Mouse (Mus musculus) limb, embryonic 15.5 days (tissue): ENCODE measurements around the gene Crisp2. TPM values are rescaled to one million over a fixed set of nuclear protein-coding genes. Genes with fewer than 3 reads are reported as not detected.

Experiments
- ATAC-seq: fragments of 200-750 bp; cut with Nextera tagmentation; 2 replicates; pipeline ENCODE4 v1.8.0; 2017; ENCODE audit warnings: low read depth, moderate TSS enrichment; ENCODE audit not compliant: insufficient number of reproducible peaks, low FRiP score, low TSS enrichment
- H3K27ac ChIP-seq: fragments of 300-500 bp; sonication (generic); 2 replicates; pipeline ENCODE4 v1.5.1; 2015; ENCODE audit warnings: moderate library complexity, mild to moderate bottlenecking, inconsistent platforms
- H3K27me3 ChIP-seq: fragments of 300-500 bp; sonication (generic); 2 replicates; pipeline ENCODE4 v1.6.1; 2015; ENCODE audit warnings: inconsistent platforms
- H3K36me3 ChIP-seq: fragments of 300-500 bp; sonication (generic); 2 replicates; pipeline ENCODE4 v1.6.1; 2015; ENCODE audit warnings: inconsistent platforms
- H3K4me1 ChIP-seq: fragments of 300-500 bp; sonication (generic); 2 replicates; pipeline ENCODE4 v1.6.1; 2015; ENCODE audit warnings: inconsistent platforms
- H3K4me2 ChIP-seq: fragments of 300-500 bp; sonication (generic); 2 replicates; pipeline ENCODE4 v1.6.1; 2015; ENCODE audit warnings: mild to moderate bottlenecking, inconsistent platforms
- H3K4me3 ChIP-seq: fragments of 300-500 bp; sonication (generic); 2 replicates; pipeline ENCODE4 v1.5.1; 2015; ENCODE audit warnings: mild to moderate bottlenecking, inconsistent platforms
- H3K9ac ChIP-seq: fragments of 300-500 bp; sonication (generic); 2 replicates; pipeline ENCODE4 v1.6.1; 2015; ENCODE audit warnings: inconsistent platforms
- H3K9me3 ChIP-seq: fragments of 300-500 bp; sonication (generic); 2 replicates; pipeline ENCODE4 v1.6.1; 2016; ENCODE audit warnings: inconsistent platforms
- WGBS: fragments of 180-500 bp; shearing (Covaris S2); methylation state at CpG from one replicate; pipeline ENCODE4 v1.1.7; 2015; 5-methylcytosine and 5-hydroxymethylcytosine counted together
- polyA plus RNA-seq: library from polyadenylated mRNA; unstranded; fragments of >200 nt; fragmentation: Nextera tagmentation; extraction: Ambion mirVana; gene quantifications from 2 replicates; pipeline ENCODE4 v1.2.1, GENCODE M21; 2015

Crisp2 gene
- not detected in 2 replicates for polyA plus RNA-seq

DNA sequence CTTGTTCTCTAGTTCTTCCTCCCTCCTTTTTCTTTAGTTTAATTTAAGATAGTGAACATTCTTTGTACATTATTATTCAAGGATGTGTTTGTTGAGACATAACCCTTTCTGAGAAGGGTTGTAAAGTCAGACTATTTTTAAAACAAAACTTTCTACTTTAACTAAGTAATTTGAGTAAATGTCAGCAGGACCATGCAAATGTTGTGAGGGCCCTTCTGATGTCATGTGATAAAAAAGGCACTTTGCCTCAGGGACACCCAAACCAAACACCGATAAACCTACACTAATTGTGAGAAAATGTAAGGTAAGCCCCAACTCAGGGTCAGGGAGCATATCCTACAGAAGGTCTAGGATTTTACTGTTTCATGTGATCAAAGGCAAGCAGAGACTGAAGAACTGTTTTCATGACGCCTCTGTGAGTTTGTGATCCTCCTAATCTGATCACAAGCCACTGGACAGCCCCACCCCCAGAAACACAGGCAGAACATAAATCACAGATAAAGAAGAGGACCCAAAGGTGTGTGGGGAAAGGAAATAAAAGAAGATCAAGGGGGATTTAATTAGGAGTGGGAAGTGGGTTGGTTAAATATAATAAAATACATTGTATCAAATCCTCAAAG lies at the start of gene Crisp2:
TSS of gene Crisp2 (minus strand) at position 51 of the 620 bp plus-strand sequence.
- Histone ChIP-seq H3K9me3 (no peaks in the 10 kb centered on the region), H3K4me3 (no peak within 1 kb of the TSS), H3K27me3 (no peaks in the 10 kb centered on the region), H3K4me1 (no peaks in the 10 kb centered on the region), H3K9ac (no peak within 1 kb of the TSS), H3K4me2 (no peak within 1 kb of the TSS), H3K27ac (no peak within 1 kb of the TSS), H3K36me3 (no peaks in the 10 kb centered on the region)
- 21% methylated on average over 2 of the region's 2 CpGs for WGBS
- no peak for ATAC-seq

DNA sequence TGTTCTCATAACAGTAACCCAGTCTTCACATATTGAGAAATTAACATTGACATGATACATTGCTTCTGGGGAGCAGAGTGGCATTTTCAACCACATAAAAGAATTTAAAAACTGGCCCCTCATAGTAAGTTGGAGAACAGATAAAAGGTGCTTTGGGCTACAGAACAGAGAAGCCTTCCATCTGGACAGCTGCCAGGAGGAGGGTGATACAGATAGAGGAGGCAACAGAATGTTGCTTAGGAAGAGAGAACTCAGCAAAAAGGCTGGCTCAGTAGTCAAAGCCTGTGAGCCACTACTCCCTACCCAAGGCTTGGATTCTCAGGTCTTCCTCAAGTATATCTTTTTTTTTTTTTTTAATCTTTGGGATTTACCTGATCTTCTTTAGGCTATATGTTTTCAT lies 48.3 kb upstream of the Crisp2 start:
- Histone ChIP-seq H3K9me3 (no peaks in the 10 kb centered on the region), H3K4me1 (no peaks in the 10 kb centered on the region), H3K27me3 (no peaks in the 10 kb centered on the region), H3K27ac (no peak overlapping the region), H3K4me3 (no peak overlapping the region), H3K9ac (no peak overlapping the region), H3K4me2 (no peak overlapping the region), H3K36me3 (no peaks in the 10 kb centered on the region)
- no peak for ATAC-seq

DNA sequence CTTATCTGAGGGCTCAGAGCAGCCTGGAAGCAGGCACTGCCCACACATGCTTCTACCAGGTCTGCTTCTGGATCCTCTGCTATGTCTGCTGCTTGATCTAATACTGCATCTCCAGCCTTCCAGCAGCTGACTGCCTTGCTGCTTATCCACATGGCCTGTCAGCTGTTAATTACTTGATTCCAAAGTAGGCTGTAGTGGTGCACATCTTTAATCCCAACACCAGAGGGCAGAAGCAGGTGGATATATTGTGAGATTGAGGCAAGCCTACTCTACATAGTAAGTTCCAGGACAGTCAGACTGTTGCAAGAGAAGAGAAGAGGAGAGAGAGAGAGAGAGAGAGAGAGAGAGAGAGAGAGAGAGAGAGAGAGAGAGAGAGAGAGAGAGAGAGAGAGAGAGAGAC lies 30.5 kb upstream of the Crisp2 start:
- ATAC-seq = no peak
- H3K27me3 ChIP-seq = no peaks in the 10 kb centered on the region
- no peaks in the 10 kb centered on the region for H3K4me1 ChIP-seq
- no peak overlapping the region for H3K9ac ChIP-seq
- H3K9me3 ChIP-seq = no peaks in the 10 kb centered on the region
- H3K27ac ChIP-seq = no peak overlapping the region
- no peaks in the 10 kb centered on the region for H3K36me3 ChIP-seq
- H3K4me2 ChIP-seq = no peak overlapping the region
- H3K4me3 ChIP-seq = no peak overlapping the region

DNA sequence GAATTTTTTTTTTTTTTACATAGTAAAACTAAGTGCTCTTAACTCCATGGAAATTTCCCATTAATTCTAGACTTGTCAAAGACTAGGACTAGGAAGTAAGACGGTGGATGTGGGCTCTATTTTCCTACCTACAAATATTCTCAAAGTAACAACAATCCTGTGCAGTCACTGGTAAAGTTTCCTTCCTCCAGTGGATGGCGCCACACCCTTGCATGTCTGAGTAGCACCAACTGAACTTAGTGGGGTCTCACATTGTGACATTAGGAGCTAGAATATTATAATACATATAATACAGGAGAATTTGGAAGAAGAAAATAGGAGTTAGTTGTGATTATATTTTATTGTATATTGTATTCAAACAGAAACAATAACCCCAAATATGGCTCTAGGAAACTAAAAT lies 25.1 kb upstream of the Crisp2 start:
- H3K4me3 ChIP-seq = no peak overlapping the region
- no peaks in the 10 kb centered on the region for H3K9me3 ChIP-seq
- no peak overlapping the region for H3K9ac ChIP-seq
- no peaks in the 10 kb centered on the region for H3K4me1 ChIP-seq
- H3K36me3 ChIP-seq = no peaks in the 10 kb centered on the region
- WGBS = 41% methylated on average over 2 of the region's 2 CpGs
- no peaks in the 10 kb centered on the region for H3K27me3 ChIP-seq
- no peak overlapping the region for H3K4me2 ChIP-seq
- no peak overlapping the region for H3K27ac ChIP-seq
- no peak for ATAC-seq

DNA sequence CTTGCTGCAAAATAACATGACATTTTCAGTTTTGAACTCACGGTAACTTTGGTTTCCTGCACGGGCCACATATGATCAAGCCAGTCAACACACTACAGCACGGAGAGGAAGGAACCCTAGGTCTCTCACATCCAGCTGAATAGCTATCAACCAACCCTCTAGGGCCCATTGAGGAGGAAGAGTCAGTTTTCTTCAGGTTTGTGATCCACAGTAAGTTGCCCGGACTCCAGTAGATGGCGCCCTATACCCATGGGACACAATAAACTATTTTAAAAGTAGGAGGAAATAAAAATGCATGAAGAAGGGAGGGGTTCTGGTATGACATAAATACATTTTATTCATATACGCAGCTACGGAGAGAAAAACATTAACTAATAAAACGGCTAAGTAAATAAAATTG lies 17.7 kb upstream of the Crisp2 start:
- ATAC-seq = no peak
- H3K4me3 ChIP-seq = no peak overlapping the region
- no peaks in the 10 kb centered on the region for H3K9me3 ChIP-seq
- no peaks in the 10 kb centered on the region for H3K27me3 ChIP-seq
- WGBS = 49% methylated on average over 8 of the region's 8 CpGs
- H3K27ac ChIP-seq = no peak overlapping the region
- H3K36me3 ChIP-seq = no peaks in the 10 kb centered on the region
- no peak overlapping the region for H3K9ac ChIP-seq
- H3K4me1 ChIP-seq = no peaks in the 10 kb centered on the region
- no peak overlapping the region for H3K4me2 ChIP-seq

DNA sequence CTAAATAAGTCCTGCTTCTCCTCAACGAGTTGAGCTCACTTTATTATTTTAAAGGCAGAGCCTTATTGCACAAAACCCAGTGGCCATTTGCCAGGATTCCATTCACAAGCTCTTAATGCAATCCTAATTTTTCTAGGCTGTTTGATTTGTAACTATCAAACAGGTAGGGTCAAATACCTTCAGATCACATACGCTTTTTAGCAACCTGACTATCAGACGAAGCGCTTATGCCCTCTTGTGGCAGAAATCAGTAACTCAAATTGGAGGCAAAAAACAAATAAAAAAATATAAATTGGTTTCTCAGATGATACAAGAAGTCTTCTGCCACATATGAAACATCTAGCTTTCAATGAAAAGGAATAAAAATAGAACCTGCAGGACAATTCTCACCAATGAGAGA lies 17.0 kb upstream of the Crisp2 start:
- H3K9ac ChIP-seq = no peak overlapping the region
- 12% methylated on average over 4 of the region's 4 CpGs for WGBS
- ATAC-seq = no peak

DNA sequence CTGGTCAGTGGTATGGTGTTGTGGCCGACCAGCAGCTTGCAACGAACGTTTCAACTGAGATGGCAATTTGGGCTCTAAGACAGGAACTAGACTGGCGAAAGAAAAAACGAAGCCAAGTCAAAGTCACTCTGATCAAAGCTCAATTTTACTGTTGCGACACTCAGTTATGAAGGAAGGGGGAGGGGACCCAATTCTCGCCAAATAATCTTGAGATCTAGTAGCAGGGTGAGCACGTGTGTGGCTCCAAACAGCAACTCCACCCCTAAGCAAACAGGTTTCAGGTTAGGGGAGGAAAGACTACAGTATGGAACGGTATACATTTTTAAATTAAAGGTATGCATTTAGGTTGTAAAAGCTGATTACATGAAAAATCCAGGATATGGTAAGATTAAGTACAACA lies 14.7 kb upstream of the Crisp2 start:
- ATAC-seq = no peak
- no peak overlapping the region for H3K4me3 ChIP-seq
- H3K9me3 ChIP-seq = no peaks in the 10 kb centered on the region
- H3K36me3 ChIP-seq = no peaks in the 10 kb centered on the region
- H3K9ac ChIP-seq = no peak overlapping the region
- no peaks in the 10 kb centered on the region for H3K4me1 ChIP-seq
- no peak overlapping the region for H3K4me2 ChIP-seq
- whole genome bisulfite sequencing = 41% methylated on average over 9 of the region's 9 CpGs
- no peak overlapping the region for H3K27ac ChIP-seq
- no peaks in the 10 kb centered on the region for H3K27me3 ChIP-seq

More for the DNA sequence above, 17.0 kb upstream of the Crisp2 start:
- no peak overlapping the region for H3K4me2 ChIP-seq
- no peak overlapping the region for H3K4me3 ChIP-seq
- no peaks in the 10 kb centered on the region for H3K27me3 ChIP-seq
- no peaks in the 10 kb centered on the region for H3K9me3 ChIP-seq
- H3K4me1 ChIP-seq = no peaks in the 10 kb centered on the region
- H3K36me3 ChIP-seq = no peaks in the 10 kb centered on the region
- H3K27ac ChIP-seq = no peak overlapping the region

DNA sequence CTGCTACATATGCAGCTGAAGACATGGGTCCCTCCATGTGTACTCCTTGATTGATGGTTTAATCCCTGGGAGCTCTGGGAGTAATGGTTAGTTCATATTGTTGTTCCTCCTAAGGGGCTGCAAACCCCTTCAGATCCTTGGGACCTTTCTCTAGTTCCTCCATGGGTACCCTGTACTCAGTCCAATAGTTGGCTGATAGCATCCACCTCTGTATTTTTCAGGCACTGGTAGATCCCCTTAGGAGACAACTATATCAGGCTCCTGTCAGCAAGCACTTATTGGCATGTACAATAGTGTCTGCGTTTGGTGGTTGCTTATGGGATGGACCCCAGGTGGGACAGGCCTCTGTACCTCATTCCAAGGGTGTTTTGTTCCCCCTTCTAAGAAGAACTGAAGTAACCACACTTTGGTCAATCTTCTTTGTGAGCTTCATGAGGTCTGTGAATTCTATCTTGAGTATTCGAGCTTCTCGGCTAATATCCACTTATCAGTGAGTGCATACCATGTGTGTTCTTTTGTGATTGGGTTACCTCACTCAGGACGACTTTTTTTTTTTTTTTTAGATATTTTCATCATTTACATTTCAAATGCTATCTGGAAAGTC lies 10.6 kb upstream of the Crisp2 start:
- Histone ChIP-seq H3K4me3 (no peak overlapping the region), H3K9ac (no peak overlapping the region), H3K27ac (no peak overlapping the region), H3K4me2 (no peak overlapping the region), H3K9me3 (no peaks in the 10 kb centered on the region), H3K36me3 (no peaks in the 10 kb centered on the region), H3K4me1 (no peaks in the 10 kb centered on the region), H3K27me3 (no peaks in the 10 kb centered on the region)
- no peak for ATAC-seq
- WGBS = 77% methylated on average over 4 of the region's 4 CpGs

DNA sequence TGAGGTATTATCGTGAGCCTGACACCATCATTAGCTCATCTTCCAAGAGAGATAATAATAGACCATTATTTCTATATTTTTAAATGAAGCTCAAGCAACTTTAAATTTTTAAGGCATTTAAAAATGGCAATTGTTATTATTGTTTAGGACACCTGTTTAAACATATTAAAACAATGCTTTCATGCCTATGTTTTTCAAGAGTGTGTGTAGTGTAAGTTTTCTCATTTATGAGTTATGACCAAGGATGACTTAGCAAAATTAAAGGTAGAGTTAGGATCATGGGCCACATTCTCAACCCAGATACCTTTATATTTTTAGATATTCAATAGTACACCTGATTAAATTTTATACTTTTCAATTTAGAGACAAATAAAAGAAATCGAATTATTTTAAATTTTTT lies 5.5 kb upstream of the Crisp2 start:
- Histone ChIP-seq H3K36me3 (no peaks in the 10 kb centered on the region), H3K4me3 (no peak overlapping the region), H3K9me3 (no peaks in the 10 kb centered on the region), H3K9ac (no peak overlapping the region), H3K27me3 (no peaks in the 10 kb centered on the region), H3K4me1 (no peaks in the 10 kb centered on the region), H3K27ac (no peak overlapping the region), H3K4me2 (no peak overlapping the region)
- WGBS = 72% methylated on average over 2 of the region's 2 CpGs
- no peak for ATAC-seq

DNA sequence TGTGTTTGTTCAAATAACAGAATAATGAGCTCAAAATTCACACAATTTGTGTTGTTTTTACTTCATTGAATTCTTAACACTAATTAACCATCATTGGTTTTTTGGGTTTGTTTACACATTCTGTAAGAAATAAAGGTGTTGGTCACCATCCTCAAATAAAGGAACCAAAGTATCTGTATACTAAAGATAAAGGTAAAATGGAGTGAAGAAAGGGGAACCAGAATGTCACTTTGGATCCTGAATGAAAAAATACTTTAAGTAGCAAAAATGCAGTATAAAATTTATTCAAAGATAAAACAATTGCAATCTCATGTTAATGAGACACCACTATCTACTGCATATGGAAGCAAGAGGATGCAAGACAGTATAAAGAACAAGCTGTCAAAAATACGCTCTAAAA lies 4.8 kb upstream of the Crisp2 start:
- no peaks in the 10 kb centered on the region for H3K9me3 ChIP-seq
- H3K9ac ChIP-seq = no peak overlapping the region
- 77% methylated on average over 1 of the region's 1 CpGs for WGBS
- H3K4me3 ChIP-seq = no peak overlapping the region
- no peaks in the 10 kb centered on the region for H3K27me3 ChIP-seq
- H3K4me1 ChIP-seq = no peaks in the 10 kb centered on the region
- H3K4me2 ChIP-seq = no peak overlapping the region
- H3K27ac ChIP-seq = no peak overlapping the region
- ATAC-seq = no peak
- no peaks in the 10 kb centered on the region for H3K36me3 ChIP-seq

DNA sequence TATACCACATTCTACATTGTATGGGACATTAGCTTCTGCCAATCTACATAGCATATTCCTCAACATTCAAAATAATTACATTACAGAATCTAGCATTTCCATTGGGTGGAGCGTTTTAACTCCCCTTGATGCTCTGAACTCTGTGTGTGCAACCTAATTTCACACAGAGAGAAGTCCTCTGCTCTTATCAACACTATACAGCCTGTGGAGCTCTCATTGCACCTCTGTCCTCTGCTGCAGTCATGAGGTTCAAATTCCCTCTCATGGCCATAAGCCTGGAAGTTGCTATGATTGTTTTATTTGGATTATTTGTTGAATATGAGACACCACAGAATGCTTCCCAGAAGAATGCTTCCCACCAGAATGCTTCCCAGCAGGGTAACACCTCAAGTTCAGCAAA lies 4.1 kb upstream of the Crisp2 start, which contains the start of gene Rhag:
TSS of gene Rhag (plus strand) at position 193 of the 400 bp plus-strand sequence.
- Histone ChIP-seq H3K27ac (no peak within 1 kb of the TSS), H3K4me2 (no peak within 1 kb of the TSS), H3K27me3 (no peaks in the 10 kb centered on the region), H3K4me1 (no peaks in the 10 kb centered on the region), H3K9ac (no peak within 1 kb of the TSS), H3K9me3 (no peaks in the 10 kb centered on the region), H3K36me3 (no peaks in the 10 kb centered on the region), H3K4me3 (no peak within 1 kb of the TSS)
- 69% methylated on average over 1 of the region's 1 CpGs for WGBS
- no peak for ATAC-seq

DNA sequence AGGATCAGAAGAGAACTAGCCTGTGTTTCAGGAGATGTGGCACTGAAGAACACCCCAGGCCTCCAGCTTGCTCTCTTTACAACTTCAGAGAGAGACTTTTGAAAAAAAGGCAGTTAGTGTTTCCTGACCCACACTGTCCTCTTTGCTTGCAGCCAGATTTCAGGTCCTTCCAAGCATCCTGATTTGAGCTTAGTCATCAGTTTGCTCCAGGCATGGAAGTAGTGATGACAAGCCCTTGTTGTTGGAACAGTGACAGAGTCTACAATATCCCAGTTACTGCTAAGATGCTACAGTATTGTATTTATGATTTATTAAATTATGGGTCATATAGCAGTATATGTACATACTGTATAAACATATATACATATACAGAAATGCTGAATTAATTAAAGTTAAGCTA lies 1.3 kb upstream of the Crisp2 start:
- ATAC-seq = no peak
- Histone ChIP-seq H3K4me1 (no peaks in the 10 kb centered on the region), H3K27ac (no peak overlapping the region), H3K4me3 (no peak overlapping the region), H3K9ac (no peak overlapping the region), H3K36me3 (no peaks in the 10 kb centered on the region), H3K4me2 (no peak overlapping the region), H3K27me3 (no peaks in the 10 kb centered on the region), H3K9me3 (no peaks in the 10 kb centered on the region)

DNA sequence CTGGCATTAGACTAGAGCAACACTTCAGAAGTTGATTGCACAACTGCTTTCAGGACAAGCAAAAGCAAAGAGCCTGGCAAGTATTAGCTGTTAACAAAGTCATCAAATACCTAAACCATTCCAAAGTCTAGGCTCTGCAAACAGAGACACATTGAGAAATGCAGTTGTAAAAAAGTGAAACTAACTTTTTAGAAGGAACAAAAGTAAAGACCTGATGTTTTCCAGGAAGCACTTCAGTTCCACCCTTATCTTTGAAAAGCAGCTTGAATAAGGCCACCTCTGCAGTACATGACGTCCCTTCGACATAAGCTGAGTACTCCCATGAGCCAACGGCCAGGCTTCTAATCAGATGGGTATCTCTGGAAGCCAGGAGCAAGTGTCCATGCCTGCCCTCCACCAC lies 253 bp downstream of the Crisp2 start:
- Histone ChIP-seq H3K9me3 (no peaks in the 10 kb centered on the region), H3K4me3 (no peak overlapping the region), H3K4me2 (no peak overlapping the region), H3K36me3 (no peaks in the 10 kb centered on the region), H3K9ac (no peak overlapping the region), H3K4me1 (no peaks in the 10 kb centered on the region), H3K27me3 (no peaks in the 10 kb centered on the region), H3K27ac (no peak overlapping the region)
- no peak for ATAC-seq
- WGBS = 36% methylated on average over 3 of the region's 3 CpGs
